Mouse (Mus musculus) forebrain, embryonic 11.5 days (tissue): Measurements from ENCODE around the gene Wdr24. TPM values are rescaled to one million over a fixed set of nuclear protein-coding genes. Genes with fewer than 3 reads are reported as not detected.

Experiments
- ATAC-seq: fragments of 200-750 bp; cut with Nextera tagmentation; replicated peaks from 2 replicates; pipeline ENCODE4 v1.8.0; 2017; ENCODE audit warnings: moderate TSS enrichment; ENCODE audit not compliant: low FRiP score
- DNase-seq: peaks from one replicate; pipeline ENCODE4 v3.0.0-alpha.2; 2017; ENCODE audit warnings: low spot score
- H3K27ac ChIP-seq: fragments of 300-500 bp; sonication (generic); 2 replicates; pipeline ENCODE4 v1.5.1; 2014; ENCODE audit warnings: low read depth, low read length
- H3K27me3 ChIP-seq: fragments of 300-500 bp; sonication (generic); 2 replicates; pipeline ENCODE4 v1.6.1; 2014; ENCODE audit warnings: mild to moderate bottlenecking, low read length, mixed read lengths; ENCODE audit not compliant: control insufficient read depth, insufficient read depth
- H3K36me3 ChIP-seq: fragments of 300-500 bp; sonication (generic); 2 replicates; pipeline ENCODE4 v1.6.1; 2014; ENCODE audit warnings: mild to moderate bottlenecking, low read length, moderate library complexity, mixed read lengths; ENCODE audit not compliant: control insufficient read depth, insufficient read depth
- H3K4me1 ChIP-seq: fragments of 300-500 bp; sonication (generic); replicated peaks from 2 replicates; pipeline ENCODE4 v1.6.1; 2014; ENCODE audit warnings: low read length, mixed read lengths; ENCODE audit not compliant: control insufficient read depth, insufficient read depth
- H3K4me2 ChIP-seq: fragments of 300-500 bp; sonication (generic); 2 replicates; pipeline ENCODE4 v1.6.1; 2014; ENCODE audit warnings: low read depth, mild to moderate bottlenecking, low read length, moderate library complexity, mixed read lengths; ENCODE audit not compliant: severe bottlenecking
- H3K4me3 ChIP-seq: fragments of 300-500 bp; sonication (generic); 2 replicates; pipeline ENCODE4 v1.5.1; 2014; ENCODE audit warnings: low read depth, low read length
- H3K9ac ChIP-seq: fragments of 300-500 bp; sonication (generic); 2 replicates; pipeline ENCODE4 v1.6.1; 2014; ENCODE audit warnings: low read length
- H3K9me3 ChIP-seq: fragments of 300-500 bp; sonication (generic); 2 replicates; pipeline ENCODE4 v1.6.1; 2016; ENCODE audit warnings: low read length, mixed read lengths; ENCODE audit not compliant: control insufficient read depth
- WGBS: fragments of 180-500 bp; shearing (Covaris S2); extraction: QIAGEN DNeasy Blood & Tissue Kit; methylation state at CpG from one replicate; pipeline ENCODE4 v1.1.7; 2014; 5-methylcytosine and 5-hydroxymethylcytosine counted together
- polyA plus RNA-seq: library from polyadenylated mRNA; unstranded; fragments of >200 nt; fragmentation: Nextera tagmentation; extraction: Ambion mirVana; gene quantifications from 2 replicates; pipeline ENCODE4 v1.2.1, GENCODE M21; 2014

The Wdr24 gene
- polyA plus RNA-seq, 1 experiment from 2014 or later, result 28.4 TPM

GRCm38 (mm10) chr17:25810890-25811289 lies 12.5 kb upstream of the Wdr24 start:
- Histone ChIP-seq H3K4me2 (no peak overlapping the region), H3K36me3 (no peaks in the 10 kb centered on the region), H3K9me3 (no peaks in the 10 kb centered on the region), H3K4me1 (peaks cover 9% of the 10 kb centered on the region), H3K9ac (no peak overlapping the region), H3K27ac (no peak overlapping the region), H3K27me3 (no peaks in the 10 kb centered on the region), H3K4me3 (no peak overlapping the region)
- ATAC-seq (no peak), DNase-seq (peak; percentile 47)
- 82% methylated on average over 4 of the region's 4 CpGs for WGBS

- DNase-seq, result peak; percentile 92
- no peaks in the 10 kb centered on the region for H3K9me3 ChIP-seq
- H3K27ac ChIP-seq, result no peak overlapping the region
- H3K4me2 ChIP-seq, result no peak overlapping the region
- H3K4me3 ChIP-seq, result no peak overlapping the region
- H3K9ac ChIP-seq, result 0 out of 2 replicates have a peak overlapping the region, but pooled peaks have one; percentile 13
- peaks cover 9% of the 10 kb centered on the region for H3K4me1 ChIP-seq
- 3% methylated on average over 20 of the region's 20 CpGs for WGBS
- H3K36me3 ChIP-seq, result no peaks in the 10 kb centered on the region
- ATAC-seq, result no peak
- H3K27me3 ChIP-seq, result peaks cover 2% of the 10 kb centered on the region
Measured at GRCm38 (mm10) chr17:25813471-25813870, 10.0 kb upstream of the Wdr24 start.

GRCm38 (mm10) chr17:25817662-25818061 lies 5.8 kb upstream of the Wdr24 start:
- peaks cover 6% of the 10 kb centered on the region; the same call in 1 of the 2 replicates for H3K4me1 ChIP-seq
- no peaks in the 10 kb centered on the region for H3K36me3 ChIP-seq
- H3K9ac ChIP-seq, result no peak overlapping the region
- peaks cover 14% of the 10 kb centered on the region for H3K27me3 ChIP-seq
- 89% methylated on average over 11 of the region's 11 CpGs for WGBS
- no peaks in the 10 kb centered on the region for H3K9me3 ChIP-seq
- H3K4me3 ChIP-seq, result no peak overlapping the region
- no peak overlapping the region for H3K4me2 ChIP-seq
- ATAC-seq, result no peak
- peak; percentile 52 for DNase-seq
- H3K27ac ChIP-seq, result no peak overlapping the region

- no peaks in the 10 kb centered on the region for H3K9me3 ChIP-seq
- peak; percentile 60 for DNase-seq
- no peak overlapping the region for H3K27ac ChIP-seq
- peak overlapping the region; percentile 13; the same call in 1 of the 2 replicates for H3K4me3 ChIP-seq
- ATAC-seq, result no peak
- peak overlapping the region; percentile 37 for H3K4me2 ChIP-seq
- no peaks in the 10 kb centered on the region for H3K36me3 ChIP-seq
- H3K9ac ChIP-seq, result peak overlapping the region; percentile 33; the same call in 1 of the 2 replicates
- peaks cover 7% of the 10 kb centered on the region; the same call in 1 of the 2 replicates for H3K4me1 ChIP-seq
- WGBS, result 7% methylated on average over 46 of the region's 46 CpGs
- H3K27me3 ChIP-seq, result peaks cover 14% of the 10 kb centered on the region
Measured at GRCm38 (mm10) chr17:25818851-25819780, 4.3 kb upstream of the Wdr24 start.

- 74% methylated on average over 16 of the region's 17 CpGs for WGBS
Measured at GRCm38 (mm10) chr17:25824362-25825142, 1.1 kb downstream of the Wdr24 start.

GRCm38 (mm10) chr17:25825311-25825710 lies 1.9 kb downstream of the Wdr24 start:
- H3K9me3 ChIP-seq, result no peaks in the 10 kb centered on the region
- no peak overlapping the region for H3K27ac ChIP-seq
- ATAC-seq, result no peak
- H3K4me2 ChIP-seq, result 0 out of 2 replicates have a peak overlapping the region, but pooled peaks have one; percentile 5
- peak overlapping the region; percentile 12; the same call in 1 of the 2 replicates for H3K9ac ChIP-seq
- no peak overlapping the region for H3K4me3 ChIP-seq
- DNase-seq, result no peak
- H3K27me3 ChIP-seq, result peaks cover 2% of the 10 kb centered on the region; the same call in 1 of the 2 replicates
- H3K4me1 ChIP-seq, result peaks cover 23% of the 10 kb centered on the region
- WGBS, result 94% methylated on average over 6 of the region's 6 CpGs
- H3K36me3 ChIP-seq, result peaks cover under 1% of the 10 kb centered on the region; the same call in 1 of the 2 replicates

More at GRCm38 (mm10) chr17:25824362-25825142, 1.1 kb downstream of the Wdr24 start:
- peak overlapping the region; percentile 60 for H3K9ac ChIP-seq
- ATAC-seq (no peak), DNase-seq (no peak)
- no peaks in the 10 kb centered on the region for H3K9me3 ChIP-seq
- H3K4me1 ChIP-seq, result peaks cover 17% of the 10 kb centered on the region
- H3K36me3 ChIP-seq, result no peaks in the 10 kb centered on the region; the same call in 1 of the 2 replicates
- peak overlapping the region; percentile 54 for H3K4me3 ChIP-seq
- no peak overlapping the region for H3K27ac ChIP-seq
- H3K27me3 ChIP-seq, result peaks cover 9% of the 10 kb centered on the region
- peak overlapping the region; percentile 60 for H3K4me2 ChIP-seq

- H3K4me2 ChIP-seq, result no peak overlapping the region
- H3K4me1 ChIP-seq, result peaks cover 23% of the 10 kb centered on the region
- H3K27ac ChIP-seq, result no peak overlapping the region
- WGBS, result 95% methylated on average over 27 of the region's 27 CpGs
- H3K27me3 ChIP-seq, result no peaks in the 10 kb centered on the region
- ATAC-seq, result no peak
- no peak overlapping the region for H3K9ac ChIP-seq
- H3K4me3 ChIP-seq, result no peak overlapping the region
- no peaks in the 10 kb centered on the region for H3K9me3 ChIP-seq
- peak; percentile 48 for DNase-seq
- peaks cover 4% of the 10 kb centered on the region; the same call in 1 of the 2 replicates for H3K36me3 ChIP-seq
Measured at GRCm38 (mm10) chr17:25825984-25826570, 2.6 kb downstream of the Wdr24 start.

GRCm38 (mm10) chr17:25827011-25827410 lies 3.6 kb downstream of the Wdr24 start:
- no peak overlapping the region for H3K9ac ChIP-seq
- no peak overlapping the region for H3K4me3 ChIP-seq
- DNase-seq (no peak), ATAC-seq (no peak)
- H3K27me3 ChIP-seq, result no peaks in the 10 kb centered on the region
- no peak overlapping the region for H3K27ac ChIP-seq
- peaks cover 9% of the 10 kb centered on the region; the same call in 1 of the 2 replicates for H3K36me3 ChIP-seq
- peaks cover 30% of the 10 kb centered on the region for H3K4me1 ChIP-seq
- 93% methylated on average over 13 of the region's 13 CpGs for WGBS
- H3K4me2 ChIP-seq, result no peak overlapping the region
- H3K9me3 ChIP-seq, result no peaks in the 10 kb centered on the region
